Mouse (Mus musculus): ENCODE data around the gene Fam104a. TPM values are rescaled to one million over a fixed set of nuclear protein-coding genes. Genes with fewer than 3 reads are reported as not detected.
"Not testable (repeated sequence)": the region's sequence is repeated elsewhere in the genome, so short reads cannot be mapped to it uniquely, and the experiment has no call there.

Fam104a gene
- total and polyA plus RNA-seq, 2 experiments = 4.5 to 16.4 TPM

- 55% methylated on average over 10 of the region's 10 CpGs for WGBS
- no peak for DNase-seq (ENCODE audit: extremely low read depth, low read depth, low spot score)
- TF ChIP-seq CTCF (IDR thresholded peaks at IDR 0.05; ENCODE audit: low read depth, low read length) (no peak), POLR2A (IDR thresholded peaks at IDR 0.05; ENCODE audit: extremely low read depth, insufficient read depth, low read length) (no peak)
- H3K27me3 ChIP-seq (ENCODE audit: control insufficient read depth, insufficient read depth, low read length) = no peaks in the 10 kb centered on the region
- peak overlapping the region; percentile 71 for H3K27ac ChIP-seq (replicated peaks; ENCODE audit: insufficient read depth, low read depth, low read length)
- peaks cover 11% of the 10 kb centered on the region; the same call in 1 of the 2 replicates for H3K79me2 ChIP-seq (ENCODE audit: control insufficient read depth, insufficient read depth, low read length)
- peaks cover 8% of the 10 kb centered on the region; the same call in 1 of the 2 replicates for H3K36me3 ChIP-seq (ENCODE audit: control insufficient read depth, insufficient read depth, low read length)
- no peak overlapping the region for H3K9ac ChIP-seq (ENCODE audit: low read depth, low read length)
- peaks cover 21% of the 10 kb centered on the region for H3K4me1 ChIP-seq (ENCODE audit: control insufficient read depth, insufficient read depth, low read length)
- H3K4me3 ChIP-seq (ENCODE audit: insufficient read depth, low read depth, low read length) = no peak overlapping the region
These were observed 17.3 kb downstream of the Fam104a start for GRCm38 (mm10) chr11:113666648-113667047.

GRCm38 (mm10) chr11:113666205-113666604 is 17.8 kb downstream of the Fam104a start:
- no peak overlapping the region for H3K27ac ChIP-seq (replicated peaks; ENCODE audit: insufficient read depth, low read depth, low read length)
- no peak for TF ChIP-seq POLR2A (IDR thresholded peaks at IDR 0.05; ENCODE audit: extremely low read depth, insufficient read depth, low read length)
- no peak for TF ChIP-seq CTCF (IDR thresholded peaks at IDR 0.05; ENCODE audit: low read depth, low read length)
- no peak for DNase-seq (ENCODE audit: extremely low read depth, low read depth, low spot score)
- peaks cover 21% of the 10 kb centered on the region for H3K4me1 ChIP-seq (ENCODE audit: control insufficient read depth, insufficient read depth, low read length)
- peaks cover 8% of the 10 kb centered on the region; the same call in 1 of the 2 replicates for H3K79me2 ChIP-seq (ENCODE audit: control insufficient read depth, insufficient read depth, low read length)
- no peaks in the 10 kb centered on the region for H3K27me3 ChIP-seq (ENCODE audit: control insufficient read depth, insufficient read depth, low read length)
- peaks cover 8% of the 10 kb centered on the region; the same call in 1 of the 2 replicates for H3K36me3 ChIP-seq (ENCODE audit: control insufficient read depth, insufficient read depth, low read length)
- H3K9ac ChIP-seq (ENCODE audit: low read depth, low read length) = no peak overlapping the region
- no peak overlapping the region for H3K4me3 ChIP-seq (ENCODE audit: insufficient read depth, low read depth, low read length)
- 67% methylated on average over 6 of the region's 6 CpGs for WGBS

- no peaks in the 10 kb centered on the region for H3K27me3 ChIP-seq (ENCODE audit: control insufficient read depth, insufficient read depth, low read length)
- 74% methylated on average over 2 of the region's 2 CpGs for WGBS
- no peak overlapping the region for H3K27ac ChIP-seq (replicated peaks; ENCODE audit: insufficient read depth, low read depth, low read length)
- H3K4me3 ChIP-seq (ENCODE audit: insufficient read depth, low read depth, low read length) = no peak overlapping the region
- no peaks in the 10 kb centered on the region; the same call in 1 of the 2 replicates for H3K79me2 ChIP-seq (ENCODE audit: control insufficient read depth, insufficient read depth, low read length)
- peaks cover 21% of the 10 kb centered on the region for H3K4me1 ChIP-seq (ENCODE audit: control insufficient read depth, insufficient read depth, low read length)
- H3K9ac ChIP-seq (ENCODE audit: low read depth, low read length) = no peak overlapping the region
- no peak for TF ChIP-seq CTCF (IDR thresholded peaks at IDR 0.05; ENCODE audit: low read depth, low read length)
- TF ChIP-seq POLR2A (IDR thresholded peaks at IDR 0.05; ENCODE audit: extremely low read depth, insufficient read depth, low read length) = no peak
- peaks cover 19% of the 10 kb centered on the region for H3K36me3 ChIP-seq (ENCODE audit: control insufficient read depth, insufficient read depth, low read length)
- DNase-seq (ENCODE audit: extremely low read depth, low read depth, low spot score) = peak; percentile 27
These were observed 19.7 kb downstream of the Fam104a start for GRCm38 (mm10) chr11:113664279-113664678.

- Histone ChIP-seq H3K27ac (replicated peaks; ENCODE audit: insufficient read depth, low read depth, low read length) (no peak overlapping the region), H3K79me2 (ENCODE audit: control insufficient read depth, insufficient read depth, low read length) (no peaks in the 10 kb centered on the region; the same call in 1 of the 2 replicates), H3K27me3 (ENCODE audit: control insufficient read depth, insufficient read depth, low read length) (no peaks in the 10 kb centered on the region), H3K9ac (ENCODE audit: low read depth, low read length) (no peak overlapping the region), H3K4me3 (ENCODE audit: insufficient read depth, low read depth, low read length) (no peak overlapping the region), H3K4me1 (ENCODE audit: control insufficient read depth, insufficient read depth, low read length) (peaks cover 5% of the 10 kb centered on the region), H3K36me3 (ENCODE audit: control insufficient read depth, insufficient read depth, low read length) (peaks cover 27% of the 10 kb centered on the region)
- 93% methylated on average over 18 of the region's 18 CpGs for WGBS
- TF ChIP-seq POLR2A (IDR thresholded peaks at IDR 0.05; ENCODE audit: extremely low read depth, insufficient read depth, low read length) (no peak), CTCF (IDR thresholded peaks at IDR 0.05; ENCODE audit: low read depth, low read length) (no peak)
- DNase-seq (ENCODE audit: extremely low read depth, low read depth, low spot score) = no peak
These were observed 22.1 kb downstream of the Fam104a start for GRCm38 (mm10) chr11:113661835-113662351.

GRCm38 (mm10) chr11:113660940-113661339 is 23.0 kb downstream of the Fam104a start:
- peaks cover 27% of the 10 kb centered on the region for H3K36me3 ChIP-seq (ENCODE audit: control insufficient read depth, insufficient read depth, low read length)
- no peak overlapping the region for H3K9ac ChIP-seq (ENCODE audit: low read depth, low read length)
- H3K79me2 ChIP-seq (ENCODE audit: control insufficient read depth, insufficient read depth, low read length) = no peaks in the 10 kb centered on the region; the same call in 1 of the 2 replicates
- TF ChIP-seq POLR2A (IDR thresholded peaks at IDR 0.05; ENCODE audit: extremely low read depth, insufficient read depth, low read length) = no peak
- TF ChIP-seq CTCF (IDR thresholded peaks at IDR 0.05; ENCODE audit: low read depth, low read length) = no peak
- H3K4me1 ChIP-seq (ENCODE audit: control insufficient read depth, insufficient read depth, low read length) = no peaks in the 10 kb centered on the region
- H3K27ac ChIP-seq (replicated peaks; ENCODE audit: insufficient read depth, low read depth, low read length) = no peak overlapping the region
- H3K27me3 ChIP-seq (ENCODE audit: control insufficient read depth, insufficient read depth, low read length) = no peaks in the 10 kb centered on the region
- no peak for DNase-seq (ENCODE audit: extremely low read depth, low read depth, low spot score)
- no peak overlapping the region for H3K4me3 ChIP-seq (ENCODE audit: insufficient read depth, low read depth, low read length)
- 94% methylated on average over 11 of the region's 11 CpGs for WGBS

GRCm38 (mm10) chr11:113660213-113660612 is 23.7 kb downstream of the Fam104a start:
- H3K4me3 ChIP-seq (ENCODE audit: insufficient read depth, low read depth, low read length); H3K9ac ChIP-seq (ENCODE audit: low read depth, low read length); H3K79me2 ChIP-seq (ENCODE audit: control insufficient read depth, insufficient read depth, low read length); H3K27ac ChIP-seq (replicated peaks; ENCODE audit: insufficient read depth, low read depth, low read length); H3K4me1 ChIP-seq (ENCODE audit: control insufficient read depth, insufficient read depth, low read length); H3K27me3 ChIP-seq (ENCODE audit: control insufficient read depth, insufficient read depth, low read length); DNase-seq (ENCODE audit: extremely low read depth, low read depth, low spot score): not testable (repeated sequence)
- H3K36me3 ChIP-seq (ENCODE audit: control insufficient read depth, insufficient read depth, low read length) = peaks cover 33% of the 10 kb centered on the region
- 100% methylated on average over 3 of the region's 3 CpGs for WGBS

Measured in liver, adult 2 months (tissue).